Comparison of ENCODE assay signal across 10 mouse cellular contexts in genomic region chr5:98863891-98864290, GRCm38 (mm10). TPM values are rescaled to one million over a fixed set of nuclear protein-coding genes. Genes with fewer than 3 reads are reported as not detected.
A peak's percentile ranks its signal among the peaks of the same experiment; 100 is the strongest.
DNase-seq lines count a peak whose midpoint lies in the region; ATAC-seq and TF ChIP-seq lines count a peak whose summit lies in the region.
"Had no signal": no experiment of that assay in that cellular context is flagged by ENCODE, and none has a peak within 500 bp of the region (broad histone marks: within the 10 kb centered on the region; RNA-seq: fewer than 3 reads in every experiment).

No protein-coding gene starts in this region.

- peaks cover 4% of the 10 kb centered on the region; the same call in 1 of the 2 replicates for H3K27me3 ChIP-seq in forebrain, embryonic 10.5 days (ENCODE audit: poor library complexity, severe bottlenecking)
- no peaks in the 10 kb centered on the region; the same call in 1 of the 2 replicates for H3K27me3 ChIP-seq in midbrain, embryonic 15.5 days (replicated peaks)
- H3K27me3 ChIP-seq in thymus, adult 2 months (ENCODE audit: control insufficient read depth, insufficient read depth, low read length), result no peaks in the 10 kb centered on the region

- H3K27ac ChIP-seq in forebrain, embryonic 10.5 days, result no peak overlapping the region; the same call in 1 of the 2 replicates
- no peak overlapping the region for H3K27ac ChIP-seq in midbrain, embryonic 15.5 days
- no peak overlapping the region for H3K27ac ChIP-seq in thymus, adult 2 months (ENCODE audit: control insufficient read depth, insufficient read depth, low read length)

- H3K4me1 ChIP-seq in forebrain, embryonic 10.5 days, result peaks cover 9% of the 10 kb centered on the region
- peaks cover 3% of the 10 kb centered on the region for H3K4me1 ChIP-seq in midbrain, embryonic 15.5 days
- no peaks in the 10 kb centered on the region for H3K4me1 ChIP-seq in thymus, adult 2 months (replicated peaks; ENCODE audit: control insufficient read depth, insufficient read depth, low read length)

- H3K9ac ChIP-seq in midbrain, embryonic 15.5 days, result no peak overlapping the region

- DNase-seq in left cerebral cortex, postnatal 4 days, result peak; percentile 42
- DNase-seq in left cerebral cortex, postnatal 36 days (ENCODE audit: low spot score in 2 of 2), result no peak
- DNase-seq in adrenal gland, postnatal 25 days, result peak; percentile 3
- peak; percentile 22 for DNase-seq in forebrain, embryonic 10.5 days (ENCODE audit: extremely low spot score, low spot score)
- DNase-seq in kidney, adult 9 months, result peak; percentile 31
- DNase-seq in spleen, postnatal 36 days (ENCODE audit: low spot score in 2 of 2), result no peak
- DNase-seq in thymus, adult 2 months, result no peak

- WGBS in forebrain, embryonic 10.5 days, result 5% methylated on average over 6 of the region's 6 CpGs
- 2% methylated on average over 6 of the region's 6 CpGs for WGBS in midbrain, embryonic 15.5 days
- WGBS in thymus, adult 2 months, result 2% methylated on average over 6 of the region's 6 CpGs

- TF ChIP-seq POLR2A in thymus, adult 2 months (IDR thresholded peaks at IDR 0.05; ENCODE audit: control insufficient read depth, extremely low read depth, insufficient read depth, low read length, poor library complexity), result no peak

- ATAC-seq in midbrain, embryonic 15.5 days (replicated peaks), result 0 out of 2 replicates have a peak, but pooled peaks have one; percentile 24

- H3K4me2 ChIP-seq in midbrain, embryonic 15.5 days, result peak overlapping the region; percentile 33; the same call in 1 of the 2 replicates

- H3K9me3 ChIP-seq in forebrain, embryonic 10.5 days, result no peaks in the 10 kb centered on the region
- no peaks in the 10 kb centered on the region for H3K9me3 ChIP-seq in midbrain, embryonic 15.5 days

- intact Hi-C loops in left cerebral cortex, postnatal 4 days (cut with DNase I), result loop anchor here (2.0 kb wide), 1 partner anchor 515 kb away; no protein-coding TSS in a partner anchor
- intact Hi-C loops in left cerebral cortex, postnatal 36 days (cut with DNase I), result loop anchor here (2.0 kb wide), 1 partner anchor 515 kb away; no protein-coding TSS in a partner anchor

- no peak overlapping the region for H3K4me3 ChIP-seq in forebrain, embryonic 10.5 days
- H3K4me3 ChIP-seq in midbrain, embryonic 15.5 days, result no peak overlapping the region
- no peak overlapping the region for H3K4me3 ChIP-seq in thymus, adult 2 months (ENCODE audit: control insufficient read depth, insufficient read depth, low read length)
- H3K4me3 ChIP-seq: erythroblast, embryonic 14.5 days had no signal

- no peak for TF ChIP-seq CTCF in thymus, adult 2 months (IDR thresholded peaks at IDR 0.05; ENCODE audit: borderline replicate concordance, control insufficient read depth, extremely low read depth, insufficient read depth, low read length, poor library complexity)

- no peaks in the 10 kb centered on the region for H3K36me3 ChIP-seq in forebrain, embryonic 10.5 days (replicated peaks)
- H3K36me3 ChIP-seq in midbrain, embryonic 15.5 days (replicated peaks), result no peaks in the 10 kb centered on the region
- no peaks in the 10 kb centered on the region for H3K36me3 ChIP-seq in thymus, adult 2 months (ENCODE audit: control insufficient read depth, insufficient read depth, low read length)

RNA-seq across cellular contexts. Expression of gene Bmp3, which starts 9.7 kb away (rescaled TPM):
- total RNA-seq in left cerebral cortex, postnatal 4 days (2021), result 10 to 100 TPM; 10.0 to 10.3 TPM
- 10 to 100 TPM; 14.2 to 16.2 TPM for total RNA-seq in left cerebral cortex, postnatal 36 days (2021)
- 0.43 and 0.86 TPM in 2 replicates for total RNA-seq in adrenal gland, postnatal 25 days (2021)
- polyA plus RNA-seq in forebrain, embryonic 10.5 days (2016; fragmentation: Nextera tagmentation; extraction: Ambion mirVana), result 0.18 and 0.27 TPM in 2 replicates
- polyA plus RNA-seq in midbrain, embryonic 15.5 days (2015; fragmentation: Nextera tagmentation; extraction: Ambion mirVana), result 1.2 and 1.3 TPM in 2 replicates
- polyA plus RNA-seq in thymus, adult 2 months (2012; rRNA removed), result 1.8 and 1.9 TPM in 2 replicates
- total RNA-seq: neutrophil, adult 5-6 weeks had no signal
- polyA plus RNA-seq: erythroblast, embryonic 14.5 days had no signal

Comparison
In these comparisons a context has a peak if more than half of its experiments do, and no peak if none do; other contexts are left out.
1. DNase-seq: peak in left cerebral cortex, postnatal 4 days (single experiment), adrenal gland, postnatal 25 days (single experiment), forebrain, embryonic 10.5 days (single experiment) and kidney, adult 9 months (single experiment); none in left cerebral cortex, postnatal 36 days (0 of 2), spleen, postnatal 36 days (0 of 2) and thymus, adult 2 months (single experiment).